Mouse (Mus musculus) 3134 (cell line): ENCODE measurements at regions not wholly inside any gene's neighbourhood (a gene's known extent, or its start where the extent isn't known, plus 50 kb on each side); places are given as distances from the start of the nearest gene placed in this dataset.

Experiments used
- DNase-seq: peaks from one replicate; pipeline ENCODE4 v3.0.0-alpha.2; 2011; ENCODE audit warnings: low spot score; ENCODE audit not compliant: insufficient read length; ENCODE audit errors: extremely low read depth

DNA sequence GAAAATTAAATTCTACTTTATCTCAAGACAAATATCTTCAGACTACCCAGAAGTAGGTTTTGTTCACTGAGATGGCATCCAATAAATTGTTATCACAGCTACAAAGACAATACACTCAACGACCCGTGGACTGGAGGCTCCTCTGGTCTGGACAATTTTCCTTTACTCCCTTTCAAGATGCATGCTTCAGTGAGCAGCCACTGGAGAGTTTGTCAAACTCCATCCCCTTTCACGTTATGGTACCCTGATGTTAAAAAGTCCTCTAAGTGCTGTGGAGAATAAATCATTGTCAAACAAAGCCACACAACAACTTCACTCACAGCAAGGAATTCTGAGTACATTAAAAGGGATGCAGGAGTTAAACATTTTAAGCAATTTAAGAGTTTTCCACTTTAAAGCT, 486.7 kb upstream of the Slit2 start:
- no peak for DNase-seq

DNA sequence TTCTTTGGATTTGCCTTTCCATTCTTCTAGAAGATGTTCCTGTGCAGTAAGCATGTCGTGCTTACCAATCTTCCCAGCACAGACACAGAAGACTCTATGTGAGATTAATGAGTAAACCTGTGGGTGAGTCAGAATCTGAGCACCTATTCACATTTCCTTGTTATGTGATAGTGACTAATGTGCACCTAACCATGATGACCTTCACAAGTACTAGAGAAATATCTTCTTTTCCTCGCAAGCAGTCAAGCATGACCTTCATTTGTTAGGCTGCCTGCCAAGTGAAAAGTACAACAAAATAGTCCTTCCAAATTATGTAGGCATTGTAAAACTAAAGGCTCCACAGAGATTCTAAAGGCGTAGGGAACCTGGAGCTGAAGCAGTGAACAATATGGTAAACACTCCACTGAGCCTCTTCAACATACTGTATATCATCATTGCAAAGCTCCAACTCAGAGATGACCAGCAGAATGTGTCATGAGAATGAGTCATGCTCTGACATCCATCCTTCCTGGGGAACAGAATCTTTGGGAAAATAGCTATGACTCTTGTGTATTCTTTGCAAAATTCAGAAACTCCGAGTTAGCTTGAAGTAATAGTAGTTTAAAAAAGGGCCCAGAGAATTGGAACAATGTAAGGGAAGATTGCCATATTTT, 480.0 kb upstream of the Slit2 start:
- no peak for DNase-seq

DNA sequence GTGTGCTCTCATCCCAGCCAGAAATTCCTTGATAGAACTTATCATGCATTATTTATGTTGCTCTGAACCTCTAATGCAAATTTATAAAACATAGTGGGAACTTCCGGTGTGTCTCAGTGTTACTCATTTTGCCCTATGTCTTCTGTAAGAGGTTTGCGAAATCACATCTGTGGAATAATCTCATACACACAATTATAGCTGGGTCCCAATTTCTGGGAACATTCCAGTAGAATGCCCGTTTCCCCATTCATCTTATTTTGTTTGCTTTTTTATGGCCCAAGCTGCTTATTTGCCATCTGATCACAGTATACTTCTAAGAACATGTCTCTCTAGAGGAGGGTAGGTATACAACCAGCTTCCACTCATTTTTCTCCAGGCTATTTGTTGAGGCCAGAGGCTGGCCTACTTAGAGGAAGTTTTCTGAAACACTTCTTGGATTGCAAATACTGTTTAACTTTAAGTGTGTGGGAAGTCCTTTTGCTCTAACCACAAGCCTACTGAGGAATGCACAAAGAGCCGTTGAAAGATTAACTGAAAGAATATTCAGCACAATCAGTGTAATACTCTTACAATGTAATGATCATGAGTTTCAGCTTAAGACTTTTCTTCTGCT, 474.1 kb upstream of the Slit2 start:
- no peak for DNase-seq

DNA sequence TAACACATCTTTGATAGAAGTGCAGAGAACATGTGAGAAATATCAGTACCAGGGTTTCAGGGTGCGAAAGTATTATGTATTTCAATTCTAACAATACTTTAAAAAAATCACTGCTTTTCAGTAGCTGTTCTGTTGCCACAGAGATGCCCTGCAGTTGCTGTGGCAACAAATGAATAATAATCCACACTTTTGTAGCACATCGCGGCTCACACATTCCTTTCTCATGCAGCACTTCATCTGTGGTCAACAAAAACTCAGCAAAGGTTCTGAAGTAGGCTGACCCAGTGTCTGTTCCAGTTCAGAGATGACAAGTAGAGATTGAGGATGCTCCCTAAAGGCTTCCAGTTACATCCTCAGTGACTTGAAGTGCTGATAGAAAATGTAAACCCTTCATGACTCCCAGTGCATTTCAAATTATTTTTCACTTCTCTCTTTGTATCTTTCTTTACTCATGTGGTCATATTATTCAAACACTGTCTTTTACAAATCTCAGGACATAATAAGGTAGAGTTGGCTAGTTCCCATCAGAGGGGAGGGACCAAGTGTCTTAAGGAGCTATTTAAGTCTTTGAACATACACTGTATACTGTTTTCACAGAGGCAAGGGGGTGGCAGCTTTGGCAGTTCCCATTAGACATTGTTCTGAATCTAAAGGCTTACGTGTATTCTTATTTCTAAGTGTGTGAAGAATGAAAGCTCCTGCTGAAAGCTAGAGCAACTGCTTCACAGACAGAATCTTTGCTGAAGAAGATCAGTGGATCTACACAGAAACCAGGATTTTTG, 460.6 kb upstream of the Slit2 start:
- DNase-seq: no peak

DNA sequence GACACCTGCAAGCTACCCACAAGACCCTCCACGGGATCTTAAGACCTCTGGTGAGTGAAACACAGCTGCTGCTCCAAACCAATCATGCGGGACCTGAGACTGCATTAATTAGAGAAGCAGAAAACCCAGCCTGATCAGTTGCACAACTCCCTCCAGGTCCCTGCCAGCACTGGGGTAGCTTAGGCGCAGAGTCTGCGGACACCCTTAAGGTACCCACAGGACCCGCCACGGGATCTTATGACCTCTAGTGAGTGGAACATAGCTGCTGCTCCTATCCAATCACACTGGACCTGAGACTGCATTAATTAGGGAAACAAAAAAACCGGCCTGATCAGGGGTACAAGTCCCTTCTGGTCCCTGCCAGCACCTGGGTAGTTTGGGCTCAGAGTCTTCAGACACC, 454.3 kb upstream of the Slit2 start:
- no peak for DNase-seq

DNA sequence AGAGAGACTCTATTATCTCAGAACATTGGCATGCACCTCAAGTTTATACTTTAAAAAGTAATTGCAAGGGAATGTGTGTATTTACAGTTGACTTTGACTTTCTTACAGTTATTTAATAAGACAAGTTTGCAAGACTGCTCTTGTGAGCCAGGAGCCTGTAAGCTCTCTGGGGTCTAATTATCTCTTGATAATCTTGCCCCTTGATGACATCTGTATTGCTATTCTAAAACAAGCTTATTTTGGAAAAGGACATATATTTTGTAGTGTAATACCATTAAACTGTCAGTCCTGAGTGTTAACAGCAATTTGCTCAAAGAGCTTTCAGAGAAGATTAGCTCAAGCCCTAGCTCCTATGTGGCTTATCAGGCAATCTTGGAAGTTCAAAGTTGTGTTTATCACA, 445.4 kb upstream of the Slit2 start:
- no peak for DNase-seq

DNA sequence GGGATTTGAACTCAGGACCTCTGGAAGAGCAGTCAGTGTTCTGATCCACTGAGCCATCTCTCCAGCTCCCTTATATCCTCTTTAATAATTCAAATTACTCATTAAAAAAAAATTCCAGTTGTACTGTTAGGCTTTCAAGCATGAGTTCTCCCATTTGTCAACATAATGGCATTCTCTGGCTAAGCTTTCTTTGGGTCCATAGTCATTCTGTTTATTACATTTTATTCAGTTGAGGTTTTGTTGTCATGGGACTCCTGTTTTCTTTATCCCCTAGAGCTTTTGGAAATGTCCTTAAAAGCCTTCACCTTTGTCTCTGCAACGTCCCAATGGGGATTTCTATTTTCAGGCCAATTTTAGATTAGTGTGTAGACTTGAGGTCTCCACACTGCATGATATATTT, 440.7 kb upstream of the Slit2 start:
- DNase-seq: no peak

DNA sequence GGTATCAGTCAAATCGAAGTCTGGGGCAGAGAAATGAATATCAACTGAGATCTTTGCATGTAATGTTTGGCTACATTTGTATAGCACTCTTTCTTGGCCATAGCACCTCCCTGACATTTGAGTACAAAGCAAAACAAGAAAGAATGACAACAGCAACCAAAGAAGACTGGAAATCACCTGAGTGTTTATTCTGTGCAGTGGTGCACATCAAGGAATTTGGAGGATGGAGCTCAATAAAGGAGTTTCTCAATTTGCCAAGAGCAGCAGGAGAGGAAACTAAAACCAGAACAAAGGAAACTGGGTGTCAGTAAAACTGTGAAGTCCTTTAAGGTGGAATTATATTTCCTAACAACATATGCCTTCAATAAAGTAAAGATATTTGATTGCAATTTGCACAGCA, 426.2 kb upstream of the Slit2 start:
- DNase-seq: no peak

DNA sequence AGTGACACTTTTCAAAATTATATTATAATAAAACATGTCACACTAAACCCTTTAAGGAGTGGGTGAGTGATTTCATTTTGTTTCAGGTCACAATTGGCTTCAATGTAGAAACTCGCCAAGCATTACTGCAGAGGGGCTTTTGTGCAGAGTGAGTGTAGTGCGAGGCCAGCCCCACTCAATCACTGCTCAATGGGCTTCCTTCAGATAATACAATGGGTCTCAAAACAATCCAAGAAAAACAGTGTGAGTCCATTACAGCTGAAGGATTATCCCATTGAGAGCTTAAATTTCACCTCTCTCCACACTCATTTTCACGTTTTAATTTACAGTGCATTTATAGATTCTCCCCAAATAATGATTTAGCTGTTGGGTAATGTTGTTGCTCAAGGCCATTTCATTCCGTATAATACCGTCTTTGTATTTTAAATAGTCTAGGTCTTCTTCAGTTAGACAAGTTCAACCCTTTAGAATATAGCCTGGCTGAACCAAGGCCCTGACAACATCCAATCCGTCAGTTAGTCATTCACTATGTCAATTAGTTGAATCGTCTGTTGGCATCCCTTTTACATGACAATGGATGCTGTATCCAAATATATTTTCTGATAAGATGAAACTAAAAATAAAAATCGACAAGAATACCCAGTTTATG, 425.7 kb upstream of the Slit2 start:
- no peak for DNase-seq
